Mouse (Mus musculus) lung, embryonic 14.5 days (tissue): ENCODE data around the gene Jmy. TPM values are rescaled to one million over a fixed set of nuclear protein-coding genes. Genes with fewer than 3 reads are reported as not detected.

Source experiments
- ATAC-seq: fragments of 200-750 bp; cut with Nextera tagmentation; 2 replicates; pipeline ENCODE4 v1.8.0; 2017; ENCODE audit warnings: mild to moderate bottlenecking, moderate TSS enrichment, moderate library complexity; ENCODE audit not compliant: insufficient read depth
- DNase-seq: peaks from one replicate; pipeline ENCODE4 v3.0.0-alpha.2; 2015
- H3K27ac ChIP-seq: fragments of 300-500 bp; sonication (generic); 2 replicates; pipeline ENCODE4 v1.5.1; 2014; ENCODE audit warnings: low read depth, mild to moderate bottlenecking, moderate library complexity
- H3K27me3 ChIP-seq: fragments of 300-500 bp; sonication (generic); 2 replicates; pipeline ENCODE4 v1.6.1; 2014; ENCODE audit warnings: low read length, control low read depth; ENCODE audit not compliant: insufficient read depth
- H3K36me3 ChIP-seq: fragments of 300-500 bp; sonication (generic); 2 replicates; pipeline ENCODE4 v1.6.1; 2014; ENCODE audit warnings: control low read depth; ENCODE audit not compliant: insufficient read depth
- H3K4me1 ChIP-seq: fragments of 300-500 bp; sonication (generic); 2 replicates; pipeline ENCODE4 v1.6.1; 2014; ENCODE audit warnings: antibody characterized with exemption, control low read depth; ENCODE audit not compliant: insufficient read depth
- H3K4me2 ChIP-seq: fragments of 300-500 bp; sonication (generic); 2 replicates; pipeline ENCODE4 v1.6.1; 2014; ENCODE audit warnings: mild to moderate bottlenecking
- H3K4me3 ChIP-seq: fragments of 300-500 bp; sonication (generic); 2 replicates; pipeline ENCODE4 v1.5.1; 2014; ENCODE audit warnings: low read depth, low read length
- H3K9ac ChIP-seq: fragments of 300-500 bp; sonication (generic); 2 replicates; pipeline ENCODE4 v1.6.1; 2014
- H3K9me3 ChIP-seq: fragments of 300-500 bp; sonication (generic); 2 replicates; pipeline ENCODE4 v1.6.1; 2016; ENCODE audit warnings: low read depth, low read length, control low read depth
- CTCF ChIP-seq: IDR thresholded peaks from 2 replicates; pipeline ENCODE4 v1.5.1; 2016; ENCODE audit warnings: antibody characterized with exemption, low read depth
- WGBS: fragments of 180-500 bp; shearing (Covaris S2); extraction: QIAGEN DNeasy Blood & Tissue Kit; methylation state at CpG from one replicate; pipeline ENCODE4 v1.1.7; 2014; 5-methylcytosine and 5-hydroxymethylcytosine counted together
- polyA plus RNA-seq: library from polyadenylated mRNA; unstranded; fragments of >200 nt; fragmentation: Nextera tagmentation; extraction: Ambion mirVana; gene quantifications from 2 replicates; pipeline ENCODE4 v1.2.1, GENCODE M21; 2014

Gene Jmy
- polyA plus RNA-seq, 1 experiment from 2014 or later: 7.9 TPM

GRCm38 (mm10) chr13:93380399-93381063 is 119.1 kb downstream of the Jmy start:
- Histone ChIP-seq H3K4me3 (no peak overlapping the region), H3K36me3 (no peaks in the 10 kb centered on the region), H3K9me3 (no peaks in the 10 kb centered on the region), H3K27me3 (no peaks in the 10 kb centered on the region), H3K4me1 (no peaks in the 10 kb centered on the region), H3K4me2 (no peak overlapping the region), H3K27ac (no peak overlapping the region), H3K9ac (no peak overlapping the region)
- TF ChIP-seq CTCF: no peak
- DNase-seq (no peak), ATAC-seq (no peak)
- 84% methylated on average over 8 of the region's 8 CpGs for WGBS

Other genes with a start within 250 kb of the Jmy start
- 5.8 and 6.4 TPM in 2 replicates for gene Homer1, start 200.2 kb downstream of the Jmy start, polyA plus RNA-seq
- not detected in 2 replicates for gene Bhmt, start 138.2 kb upstream of the Jmy start, polyA plus RNA-seq
- not detected in 2 replicates for gene Bhmt2, start 174.5 kb upstream of the Jmy start, polyA plus RNA-seq
- gene Dmgdh, start 174.6 kb upstream of the Jmy start, polyA plus RNA-seq: not detected in 2 replicates